Mouse (Mus musculus) liver, embryonic 13.5 days (tissue): Measurements from ENCODE around the gene Mterf4. TPM values are rescaled to one million over a fixed set of nuclear protein-coding genes. Genes with fewer than 3 reads are reported as not detected.

ENCODE experiments used
- ATAC-seq: fragments of 200-750 bp; cut with Nextera tagmentation; 2 replicates; pipeline ENCODE4 v1.8.0; 2017; ENCODE audit warnings: low read depth, mild to moderate bottlenecking, moderate number of reproducible peaks, moderate library complexity
- DNase-seq: peaks from one replicate; pipeline ENCODE4 v3.0.0; 2022
- H3K27ac ChIP-seq: fragments of 300-500 bp; sonication (generic); 2 replicates; pipeline ENCODE4 v1.5.1; 2015; ENCODE audit warnings: moderate library complexity, mild to moderate bottlenecking, inconsistent platforms
- H3K27me3 ChIP-seq: fragments of 300-500 bp; sonication (generic); 2 replicates; pipeline ENCODE4 v1.6.1; 2015; ENCODE audit warnings: mild to moderate bottlenecking, inconsistent platforms
- H3K36me3 ChIP-seq: fragments of 300-500 bp; sonication (generic); 2 replicates; pipeline ENCODE4 v1.6.1; 2015; ENCODE audit warnings: mild to moderate bottlenecking, inconsistent platforms
- H3K4me1 ChIP-seq: fragments of 300-500 bp; sonication (generic); replicated peaks from 2 replicates; pipeline ENCODE4 v1.6.1; 2015; ENCODE audit warnings: inconsistent platforms
- H3K4me2 ChIP-seq: fragments of 300-500 bp; sonication (generic); 2 replicates; pipeline ENCODE4 v1.6.1; 2015; ENCODE audit warnings: inconsistent platforms, mild to moderate bottlenecking, moderate library complexity
- H3K4me3 ChIP-seq: fragments of 300-500 bp; sonication (generic); replicated peaks from 2 replicates; pipeline ENCODE4 v1.5.1; 2015; ENCODE audit warnings: mild to moderate bottlenecking, inconsistent platforms
- H3K9ac ChIP-seq: fragments of 300-500 bp; sonication (generic); 2 replicates; pipeline ENCODE4 v1.6.1; 2015; ENCODE audit warnings: mild to moderate bottlenecking, inconsistent platforms
- H3K9me3 ChIP-seq: fragments of 300-500 bp; sonication (generic); replicated peaks from 2 replicates; pipeline ENCODE4 v1.6.1; 2016; ENCODE audit warnings: inconsistent platforms
- WGBS: fragments of 180-500 bp; shearing (Covaris S2); methylation state at CpG from one replicate; pipeline ENCODE4 v1.1.7; 2015; ENCODE audit not compliant: insufficient replicate concordance; 5-methylcytosine and 5-hydroxymethylcytosine counted together
- microRNA-seq: library from miRNA; unstranded; fragments of <30 nt; microRNA quantifications from one replicate; pipeline ENCODE4, GENCODE M21; 2016
- polyA plus RNA-seq: library from polyadenylated mRNA; unstranded; fragments of >200 nt; fragmentation: Nextera tagmentation; extraction: Ambion mirVana; gene quantifications from 2 replicates; pipeline ENCODE4 v1.2.1, GENCODE M21; 2015

Gene Mterf4
- polyA plus RNA-seq, 1 experiment from 2014 or later: 14.5 TPM

DNA sequence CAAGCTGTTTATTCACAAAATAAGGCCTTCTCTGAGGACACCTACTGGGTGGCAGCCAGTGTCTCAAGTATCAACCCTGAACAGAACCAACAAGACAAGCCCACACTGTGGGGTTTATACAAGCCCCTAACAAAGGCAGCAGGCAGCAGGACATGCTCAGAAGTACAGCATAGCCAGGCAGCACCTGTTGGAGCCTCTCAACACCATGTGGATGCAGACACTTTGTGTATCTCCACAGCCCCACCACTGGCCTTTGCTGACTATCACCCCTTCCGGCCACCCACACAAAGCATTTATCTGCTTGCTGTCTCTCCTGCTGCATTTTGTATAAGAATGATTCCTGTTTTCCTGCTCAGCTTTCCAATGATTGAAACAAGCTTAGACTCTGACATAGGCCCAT, 48.2 kb downstream of the Mterf4 start:
- Histone ChIP-seq H3K9me3 (no peaks in the 10 kb centered on the region), H3K27ac (no peak overlapping the region), H3K4me3 (no peak overlapping the region), H3K9ac (no peak overlapping the region), H3K27me3 (no peaks in the 10 kb centered on the region), H3K36me3 (no peaks in the 10 kb centered on the region), H3K4me2 (no peak overlapping the region), H3K4me1 (no peaks in the 10 kb centered on the region)
- no peak for ATAC-seq
- DNase-seq: no peak
- 82% methylated on average over 1 of the region's 1 CpGs for WGBS

- Histone ChIP-seq H3K9ac (no peak overlapping the region), H3K4me3 (no peak overlapping the region), H3K9me3 (no peaks in the 10 kb centered on the region), H3K27ac (no peak overlapping the region), H3K4me1 (no peaks in the 10 kb centered on the region), H3K4me2 (no peak overlapping the region), H3K36me3 (no peaks in the 10 kb centered on the region), H3K27me3 (no peaks in the 10 kb centered on the region)
- ATAC-seq (no peak), DNase-seq (no peak)
- WGBS: 69% methylated on average over 7 of the region's 7 CpGs
Measured at GRCm38 (mm10) chr1:93255761-93256160, 50.0 kb downstream of the Mterf4 start.

GRCm38 (mm10) chr1:93252586-93252985, 53.1 kb downstream of the Mterf4 start:
- ATAC-seq (no peak), DNase-seq (no peak)
- no peaks in the 10 kb centered on the region for H3K9me3 ChIP-seq
- no peak overlapping the region for H3K4me2 ChIP-seq
- no peak overlapping the region for H3K27ac ChIP-seq
- WGBS: 33% methylated on average over 2 of the region's 2 CpGs
- no peak overlapping the region for H3K4me3 ChIP-seq
- H3K4me1 ChIP-seq: no peaks in the 10 kb centered on the region
- H3K36me3 ChIP-seq: no peaks in the 10 kb centered on the region
- no peaks in the 10 kb centered on the region for H3K27me3 ChIP-seq
- no peak overlapping the region for H3K9ac ChIP-seq

Small RNAs within 50 kb of the gene (microRNA-seq; reads per million reads assigned to microRNA genes)
- gene Mir6345 (not detected), gene Mir6901 (not detected), gene Mir6902 (not detected)

Other genes starting within 250 kb of the Mterf4 start
- 0.35 and 0.61 TPM in 2 replicates for gene Kif1a, start 204.0 kb downstream of the Mterf4 start, polyA plus RNA-seq
- gene Agxt, start 170.7 kb downstream of the Mterf4 start, polyA plus RNA-seq: 4.3 and 4.7 TPM in 2 replicates
- gene 2310007B03Rik, start 145.0 kb downstream of the Mterf4 start, polyA plus RNA-seq: 0.09 and 0.10 TPM in 2 replicates
- not detected in 2 replicates for gene Crocc2, start 137.2 kb downstream of the Mterf4 start, polyA plus RNA-seq
- gene Sned1, start 70.1 kb downstream of the Mterf4 start, polyA plus RNA-seq: 0.25 and 0.29 TPM in 2 replicates
- gene Ppp1r7, start 36.9 kb upstream of the Mterf4 start, polyA plus RNA-seq: 46.3 and 65.5 TPM in 2 replicates
- 6.2 and 6.6 TPM in 2 replicates for gene Pask, start 37.6 kb upstream of the Mterf4 start, polyA plus RNA-seq
- gene Ano7, start 68.0 kb upstream of the Mterf4 start, polyA plus RNA-seq: 0.05 and 0.10 TPM in 2 replicates
- 89.5 and 95.9 TPM in 2 replicates for gene Hdlbp, start 172.9 kb upstream of the Mterf4 start, polyA plus RNA-seq
- 0.77 and 1.3 TPM in 2 replicates for gene Farp2, start 206.2 kb upstream of the Mterf4 start, polyA plus RNA-seq